Mouse (Mus musculus) ES-E14 (cell line): ENCODE results near the gene Hdac4. TPM values are rescaled to one million over a fixed set of nuclear protein-coding genes. Genes with fewer than 3 reads are reported as not detected.

Source experiments
- DNase-seq: peaks from one replicate; pipeline ENCODE4 v3.0.0-alpha.2; 2013; ENCODE audit warnings: low read depth, low spot score
- H3K27ac ChIP-seq: 2 replicates; pipeline ENCODE4 v1.5.1; 2012; ENCODE audit warnings: low read depth, mild to moderate bottlenecking, low read length, moderate library complexity, mixed read lengths; ENCODE audit not compliant: poor library complexity, insufficient read depth, severe bottlenecking
- H3K36me3 ChIP-seq: 2 replicates; pipeline ENCODE4 v1.6.1; 2012; ENCODE audit warnings: mild to moderate bottlenecking, low read length, moderate library complexity, mixed read lengths; ENCODE audit not compliant: control insufficient read depth, poor library complexity, insufficient read depth, severe bottlenecking
- H3K4me1 ChIP-seq, 2 experiments: fragments of 150-350 bp in 1 of 2; sonication (generic) in 1 of 2; 2 replicates each; pipeline ENCODE4 v1.6.1; 2012; ENCODE audit warnings: low read length in 2 of 2, mild to moderate bottlenecking in 1 of 2, mixed read lengths in 1 of 2; ENCODE audit not compliant: control insufficient read depth in 2 of 2, insufficient read depth in 2 of 2, poor library complexity in 1 of 2
- H3K4me3 ChIP-seq, 2 experiments: fragments of 150-350 bp in 1 of 2; sonication (generic) in 1 of 2; 2 replicates each; pipeline ENCODE4 v1.5.1; 2012; ENCODE audit warnings: low read length in 2 of 2, low read depth in 1 of 2, mild to moderate bottlenecking in 1 of 2, mixed read lengths in 1 of 2; ENCODE audit not compliant: insufficient read depth in 1 of 2, poor library complexity in 1 of 2, severe bottlenecking in 1 of 2
- H3K9ac ChIP-seq: 2 replicates; pipeline ENCODE4 v1.6.1; 2012; ENCODE audit warnings: low read depth, mild to moderate bottlenecking, low read length, mixed read lengths; ENCODE audit not compliant: poor library complexity, insufficient read depth, severe bottlenecking
- H3K9me3 ChIP-seq: fragments of 150-350 bp; sonication (generic); 2 replicates; pipeline ENCODE4 v1.6.1; 2012; ENCODE audit warnings: low read depth, mild to moderate bottlenecking, low read length; ENCODE audit not compliant: control insufficient read depth, insufficient read depth
- CHD2 ChIP-seq: IDR thresholded peaks from 2 replicates; pipeline ENCODE4 v1.6.1; 2014; ENCODE audit warnings: mild to moderate bottlenecking, low read depth, low read length, inconsistent platforms
- HCFC1 ChIP-seq: IDR thresholded peaks from 2 replicates; pipeline ENCODE4 v1.6.1; 2012; ENCODE audit warnings: low read length, inconsistent platforms, borderline replicate concordance; ENCODE audit not compliant: insufficient read depth
- MAFK ChIP-seq: IDR thresholded peaks from 2 replicates; pipeline ENCODE4 v1.6.1; 2014; ENCODE audit warnings: mild to moderate bottlenecking, low read depth, low read length, inconsistent platforms; ENCODE audit not compliant: insufficient read depth
- ZC3H11A ChIP-seq: IDR thresholded peaks from 2 replicates; pipeline ENCODE4 v1.6.1; 2012; ENCODE audit warnings: low read depth, mild to moderate bottlenecking, inconsistent platforms, low read length, borderline replicate concordance
- ZNF384 ChIP-seq: IDR thresholded peaks from 2 replicates; pipeline ENCODE4 v1.6.1; 2012; ENCODE audit warnings: low read depth, low read length, inconsistent platforms
- in situ Hi-C, 2 experiments: fragments of 600-800 bp; cut with MboI; formaldehyde crosslinking; loops; one replicate each; pipeline ENCODE4 v1.15.1; 2025; ENCODE audit warnings: low sequenced_read_pairs in 2 of 2, inconsistent platforms in 1 of 2; ENCODE audit not compliant: unreplicated experiment in 2 of 2
- total RNA-seq: library from RNA; depleted of rRNA; stranded (reverse); fragments of 300-350 nt; gene quantifications from 2 replicates; pipeline ENCODE4 v1.2.3, GENCODE M21; 2012

The Hdac4 gene
- total RNA-seq, 1 experiment: 24.1 TPM

GRCm38 (mm10) chr1:92050566-92050965, 144.9 kb downstream of the Hdac4 start:
- H3K4me3 ChIP-seq: no peak overlapping the region
- no peak overlapping the region for H3K27ac ChIP-seq
- H3K9me3 ChIP-seq: no peaks in the 10 kb centered on the region
- H3K36me3 ChIP-seq: no peaks in the 10 kb centered on the region
- H3K9ac ChIP-seq: no peak overlapping the region
- no peak for DNase-seq
- TF ChIP-seq MAFK: no peak
- no peak for TF ChIP-seq ZNF384
- TF ChIP-seq CHD2: no peak
- TF ChIP-seq ZC3H11A: no peak
- no peak for TF ChIP-seq HCFC1
- in situ Hi-C loops: no loop called here
- H3K4me1 ChIP-seq: peaks cover 2 to 7% of the 10 kb centered on the region in 2 experiments; a peak in 2 of 4 replicates

- Histone ChIP-seq H3K4me1 (peaks cover 2 to 7% of the 10 kb centered on the region in 2 experiments; a peak in 2 of 4 replicates), H3K27ac (no peak overlapping the region), H3K4me3 (no peak overlapping the region), H3K36me3 (no peaks in the 10 kb centered on the region), H3K9me3 (no peaks in the 10 kb centered on the region), H3K9ac (no peak overlapping the region)
- DNase-seq: no peak
- TF ChIP-seq CHD2: no peak
- no peak for TF ChIP-seq HCFC1
- TF ChIP-seq ZC3H11A: no peak
- no peak for TF ChIP-seq ZNF384
- no peak for TF ChIP-seq MAFK
- in situ Hi-C loops: no loop called here
Measured at GRCm38 (mm10) chr1:92048415-92049354, 146.8 kb downstream of the Hdac4 start.

- Histone ChIP-seq H3K27ac (no peak overlapping the region), H3K36me3 (no peaks in the 10 kb centered on the region), H3K4me3 (no peak overlapping the region), H3K9me3 (no peaks in the 10 kb centered on the region), H3K9ac (no peak overlapping the region), H3K4me1 (peaks cover 2 to 6% of the 10 kb centered on the region in 2 experiments; a peak in 2 of 4 replicates)
- in situ Hi-C loops: no loop called here
- no peak for DNase-seq
- no peak for TF ChIP-seq ZC3H11A
- no peak for TF ChIP-seq CHD2
- no peak for TF ChIP-seq MAFK
- no peak for TF ChIP-seq HCFC1
- no peak for TF ChIP-seq ZNF384
Measured at GRCm38 (mm10) chr1:92045671-92046070, 149.8 kb downstream of the Hdac4 start.

- no peak overlapping the region for H3K27ac ChIP-seq
- no peak for DNase-seq
- H3K9me3 ChIP-seq: no peaks in the 10 kb centered on the region
- TF ChIP-seq ZNF384: no peak
- TF ChIP-seq HCFC1: no peak
- no peak for TF ChIP-seq MAFK
- no peak for TF ChIP-seq ZC3H11A
- no peak for TF ChIP-seq CHD2
- H3K36me3 ChIP-seq: no peaks in the 10 kb centered on the region
- H3K4me1 ChIP-seq: peaks cover 0 to 5% of the 10 kb centered on the region in 2 experiments; a peak in 1 of 4 replicates
- in situ Hi-C loops: no loop called here
- H3K9ac ChIP-seq: no peak overlapping the region
- no peak overlapping the region for H3K4me3 ChIP-seq
Measured at GRCm38 (mm10) chr1:92044868-92045267, 150.6 kb downstream of the Hdac4 start.
